Mouse (Mus musculus) kidney, adult 2 months (tissue): ENCODE measurements around the gene Ube2z.

Source experiments
- CTCF ChIP-seq: fragments of 200-500 bp; conservative IDR thresholded peaks from 2 replicates; pipeline ENCODE4 v1.5.1; 2011; ENCODE audit warnings: low read depth, mild to moderate bottlenecking, control low read depth, low read length, moderate library complexity, mixed read lengths; ENCODE audit not compliant: insufficient read depth, insufficient read length
- POLR2A ChIP-seq: fragments of 200-500 bp; IDR thresholded peaks from one replicate; pipeline ENCODE4 v1.6.1; 2011; ENCODE audit warnings: low read depth, low read length, control low read depth

DNA sequence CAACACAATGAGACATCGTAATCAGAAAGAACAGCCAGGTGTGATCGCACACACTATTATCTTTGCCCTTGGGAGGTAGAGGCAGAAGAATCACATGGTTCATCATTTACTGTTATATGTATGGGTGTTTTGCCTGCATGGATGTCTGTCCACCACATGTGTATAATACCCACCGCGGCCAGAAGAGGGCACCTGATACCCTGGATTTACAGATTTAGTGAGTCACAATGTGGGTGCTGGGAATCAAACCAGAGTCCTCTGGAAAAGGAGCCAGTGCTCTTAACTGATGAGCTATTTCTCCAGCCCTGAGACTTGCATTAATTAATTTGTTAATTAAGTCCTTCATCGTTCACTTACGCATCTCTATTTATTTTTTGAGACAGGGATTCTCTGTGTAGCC, 22.8 kb upstream of the Ube2z start:
- TF ChIP-seq CTCF (no peak), POLR2A (no peak)
